In the genomic region with DNA sequence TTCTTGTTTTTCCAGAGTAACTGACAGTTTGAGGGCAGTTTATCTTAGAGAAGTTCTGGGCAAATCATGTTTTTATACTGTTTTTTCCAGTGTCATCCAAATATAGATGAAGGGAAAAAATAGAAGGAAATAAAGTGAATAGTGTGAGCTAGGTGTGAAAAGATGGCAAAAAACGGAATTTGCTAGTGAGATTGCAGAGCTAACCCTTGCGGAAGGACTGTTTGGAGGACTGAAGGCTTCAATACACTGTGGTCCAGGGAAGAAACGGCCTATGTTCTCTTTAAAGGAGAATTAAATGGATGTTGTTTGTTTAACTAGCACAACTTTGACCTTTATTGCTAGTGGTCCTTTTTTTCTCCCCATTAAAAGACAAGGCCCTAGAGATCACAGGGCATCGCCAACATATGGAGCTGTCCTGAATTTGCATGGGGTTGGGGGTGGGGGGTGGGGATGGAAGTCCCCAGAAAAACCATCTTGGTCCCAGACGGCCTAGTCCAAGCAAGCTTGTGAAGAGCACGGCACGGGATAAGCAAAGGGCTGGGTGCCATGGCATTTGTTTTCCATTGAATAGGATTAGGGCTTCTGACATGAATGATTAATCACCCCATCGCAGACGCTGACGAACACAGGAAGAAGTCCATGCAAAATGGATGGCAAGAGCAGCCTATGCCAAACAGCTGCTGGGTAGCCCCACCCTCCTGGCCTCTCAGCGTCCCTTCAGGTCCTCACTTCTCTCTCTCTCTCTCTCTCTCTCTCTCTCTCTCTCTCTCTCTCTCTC, we compare ENCODE assay signal across 10 mouse cellular contexts.
DNase-seq lines count a peak whose midpoint lies in the region; ATAC-seq and TF ChIP-seq lines count a peak whose summit lies in the region.
"Had no signal": no experiment of that assay in that cellular context is flagged by ENCODE, and none has a peak within 500 bp of the region (broad histone marks: within the 10 kb centered on the region; RNA-seq: fewer than 3 reads in every experiment).

No protein-coding gene starts in this region.

- no peaks in the 10 kb centered on the region for H3K4me1 ChIP-seq in kidney, embryonic 14.5 days (ENCODE audit: control insufficient read depth, insufficient read depth, low read length)
- peaks cover 8% of the 10 kb centered on the region; the same call in 1 of the 2 replicates for H3K4me1 ChIP-seq in forebrain, embryonic 16.5 days (replicated peaks; ENCODE audit: control insufficient read depth, insufficient read depth, low read length)
- no peaks in the 10 kb centered on the region for H3K4me1 ChIP-seq in limb, embryonic 14.5 days (ENCODE audit: control insufficient read depth, insufficient read depth, low read length)
- H3K4me1 ChIP-seq: heart, embryonic 13.5 days; liver, embryonic 15.5 days had no signal

- no peaks in the 10 kb centered on the region for H3K27me3 ChIP-seq in kidney, embryonic 14.5 days (ENCODE audit: control insufficient read depth, insufficient read depth, low read length)
- H3K27me3 ChIP-seq in forebrain, embryonic 16.5 days (replicated peaks; ENCODE audit: control insufficient read depth, insufficient read depth, low read length) = no peaks in the 10 kb centered on the region
- no peaks in the 10 kb centered on the region for H3K27me3 ChIP-seq in limb, embryonic 14.5 days (ENCODE audit: control insufficient read depth, insufficient read depth, low read length)
- H3K27me3 ChIP-seq: heart, embryonic 13.5 days; liver, embryonic 15.5 days had no signal

- TF ChIP-seq POLR2A in limb, embryonic 14.5 days (IDR thresholded peaks at IDR 0.05; ENCODE audit: borderline replicate concordance, extremely low read depth, insufficient read depth, insufficient read length) = no peak

- no peak overlapping the region for H3K4me2 ChIP-seq in kidney, embryonic 14.5 days (replicated peaks; ENCODE audit: low read depth, low read length)
- no peak overlapping the region for H3K4me2 ChIP-seq in forebrain, embryonic 16.5 days (ENCODE audit: low read length)
- no peak overlapping the region for H3K4me2 ChIP-seq in limb, embryonic 14.5 days (replicated peaks; ENCODE audit: low read depth, low read length, severe bottlenecking)
- H3K4me2 ChIP-seq: heart, embryonic 13.5 days; liver, embryonic 15.5 days had no signal

- H3K4me3 ChIP-seq in kidney, embryonic 14.5 days (ENCODE audit: low read length) = no peak overlapping the region
- no peak overlapping the region for H3K4me3 ChIP-seq in forebrain, embryonic 16.5 days (replicated peaks; ENCODE audit: low read length)
- no peak overlapping the region for H3K4me3 ChIP-seq in limb, embryonic 14.5 days (replicated peaks; ENCODE audit: low read length)
- H3K4me3 ChIP-seq: heart, embryonic 13.5 days; liver, embryonic 15.5 days had no signal

- no peak for ATAC-seq in kidney, embryonic 14.5 days (ENCODE audit: low FRiP score, low TSS enrichment)
- peak; percentile 92 for ATAC-seq in forebrain, embryonic 16.5 days
- ATAC-seq in limb, embryonic 14.5 days (ENCODE audit: low FRiP score, low read depth) = no peak

- no peaks in the 10 kb centered on the region for H3K9me3 ChIP-seq in kidney, embryonic 14.5 days (ENCODE audit: control insufficient read depth, low read length)
- H3K9me3 ChIP-seq in forebrain, embryonic 16.5 days (ENCODE audit: control insufficient read depth, low read length) = no peaks in the 10 kb centered on the region
- no peaks in the 10 kb centered on the region for H3K9me3 ChIP-seq in limb, embryonic 14.5 days (ENCODE audit: control insufficient read depth, low read length)
- H3K9me3 ChIP-seq: heart, embryonic 13.5 days; liver, embryonic 15.5 days had no signal

- no peak overlapping the region for H3K9ac ChIP-seq in kidney, embryonic 14.5 days (ENCODE audit: low read depth, low read length)
- H3K9ac ChIP-seq in forebrain, embryonic 16.5 days (replicated peaks; ENCODE audit: low read depth, low read length) = no peak overlapping the region
- H3K9ac ChIP-seq in limb, embryonic 14.5 days (ENCODE audit: low read depth, low read length, severe bottlenecking) = no peak overlapping the region
- H3K9ac ChIP-seq: heart, embryonic 13.5 days; liver, embryonic 15.5 days had no signal

- WGBS in kidney, embryonic 14.5 days = 32% methylated on average over 11 of the region's 11 CpGs
- WGBS in forebrain, embryonic 16.5 days = 23% methylated on average over 11 of the region's 11 CpGs
- 23% methylated on average over 11 of the region's 11 CpGs for WGBS in limb, embryonic 14.5 days

- DNase-seq in kidney, adult 8-10 months = peak; percentile 20 to 27
- DNase-seq in limb, embryonic 14.5 days (ENCODE audit: low spot score) = peak; percentile 10
- DNase-seq in retina, postnatal 1 day = peak; percentile 81
- DNase-seq in yolk sac, embryonic 10.5 days (ENCODE audit: low spot score) = no peak
- no peak for DNase-seq in liver
- no peak for DNase-seq in adrenal gland, adult 18-20 months (ENCODE audit: low spot score in 2 of 2)

- no peaks in the 10 kb centered on the region for H3K36me3 ChIP-seq in kidney, embryonic 14.5 days (ENCODE audit: control insufficient read depth, insufficient read depth, low read length)
- no peaks in the 10 kb centered on the region for H3K36me3 ChIP-seq in forebrain, embryonic 16.5 days (ENCODE audit: control insufficient read depth, insufficient read depth)
- no peaks in the 10 kb centered on the region for H3K36me3 ChIP-seq in limb, embryonic 14.5 days (ENCODE audit: control insufficient read depth, insufficient read depth, low read length)
- H3K36me3 ChIP-seq: heart, embryonic 13.5 days; liver, embryonic 15.5 days had no signal

- H3K27ac ChIP-seq in kidney, embryonic 14.5 days (ENCODE audit: low read depth, low read length) = no peak overlapping the region
- H3K27ac ChIP-seq in forebrain, embryonic 16.5 days (ENCODE audit: low read length) = no peak overlapping the region
- H3K27ac ChIP-seq in limb, embryonic 14.5 days (replicated peaks; ENCODE audit: low read depth, low read length) = no peak overlapping the region
- H3K27ac ChIP-seq: heart, embryonic 13.5 days; liver, embryonic 15.5 days had no signal

Comparison
In these comparisons a context has a peak if more than half of its experiments do, and no peak if none do; other contexts are left out.
1. DNase-seq: peak in kidney, adult 8-10 months (2 of 2), limb, embryonic 14.5 days (single experiment) and retina, postnatal 1 day (single experiment); none in yolk sac, embryonic 10.5 days (single experiment), liver (single experiment) and adrenal gland, adult 18-20 months (0 of 2).